Mouse (Mus musculus): ENCODE results near the gene Omt2b. TPM values are rescaled to one million over a fixed set of nuclear protein-coding genes. Genes with fewer than 3 reads are reported as not detected.

Omt2b gene
- polyA plus RNA-seq, 1 experiment from 2014 or later = not detected

Other genes starting within 250 kb of the Omt2b start
- 35.5 and 36.9 TPM in 2 replicates for gene Fbxo9, start 218.5 kb upstream of the Omt2b start, polyA plus RNA-seq (2014; fragmentation: Nextera tagmentation; extraction: Ambion mirVana)
- gene Ick, start 218.4 kb upstream of the Omt2b start, polyA plus RNA-seq (2014; fragmentation: Nextera tagmentation; extraction: Ambion mirVana) = 36.4 and 39.3 TPM in 2 replicates
- 44.0 and 46.4 TPM in 2 replicates for gene Gsta4, start 144.8 kb upstream of the Omt2b start, polyA plus RNA-seq (2014; fragmentation: Nextera tagmentation; extraction: Ambion mirVana)
- not detected in 2 replicates for gene Gsta1, start 96.9 kb upstream of the Omt2b start, polyA plus RNA-seq (2014; fragmentation: Nextera tagmentation; extraction: Ambion mirVana)
- not detected in 2 replicates for gene Gm3776, start 70.5 kb upstream of the Omt2b start, polyA plus RNA-seq (2014; fragmentation: Nextera tagmentation; extraction: Ambion mirVana)
- not detected in 2 replicates for gene Gm10639, start 37.7 kb upstream of the Omt2b start, polyA plus RNA-seq (2014; fragmentation: Nextera tagmentation; extraction: Ambion mirVana)
- gene Omt2a, start 12.8 kb upstream of the Omt2b start, polyA plus RNA-seq (2014; fragmentation: Nextera tagmentation; extraction: Ambion mirVana) = not detected in 2 replicates
- gene Gsta2, start 28.2 kb downstream of the Omt2b start, polyA plus RNA-seq (2014; fragmentation: Nextera tagmentation; extraction: Ambion mirVana) = not detected in 2 replicates
- 0.35 and 0.79 TPM in 2 replicates for gene Dppa5a, start 40.6 kb downstream of the Omt2b start, polyA plus RNA-seq (2014; fragmentation: Nextera tagmentation; extraction: Ambion mirVana)
- 2.9 and 3.3 TPM in 2 replicates for gene Ooep, start 51.1 kb downstream of the Omt2b start, polyA plus RNA-seq (2014; fragmentation: Nextera tagmentation; extraction: Ambion mirVana)
- 0.14 and 0.40 TPM in 2 replicates for gene Ddx43, start 68.2 kb downstream of the Omt2b start, polyA plus RNA-seq (2014; fragmentation: Nextera tagmentation; extraction: Ambion mirVana)
- gene Cgas, start 115.6 kb downstream of the Omt2b start, polyA plus RNA-seq (2014; fragmentation: Nextera tagmentation; extraction: Ambion mirVana) = 0.35 and 0.79 TPM in 2 replicates
- gene Mto1, start 120.6 kb downstream of the Omt2b start, polyA plus RNA-seq (2014; fragmentation: Nextera tagmentation; extraction: Ambion mirVana) = 26.1 and 26.7 TPM in 2 replicates
- gene Gm17324, start 121.2 kb downstream of the Omt2b start, polyA plus RNA-seq (2014; fragmentation: Nextera tagmentation; extraction: Ambion mirVana) = 0.28 and 0.48 TPM in 2 replicates
- 4,691 and 4,742 TPM in 2 replicates for gene Eef1a1, start 161.6 kb downstream of the Omt2b start, polyA plus RNA-seq (2014; fragmentation: Nextera tagmentation; extraction: Ambion mirVana)

Measured in hindbrain, embryonic 11.5 days (tissue).